Mouse (Mus musculus) lung, embryonic 14.5 days (tissue): Measurements from ENCODE around the gene Slc2a3. TPM values are rescaled to one million over a fixed set of nuclear protein-coding genes. Genes with fewer than 3 reads are reported as not detected.
"Not testable (repeated sequence)": the region's sequence is repeated elsewhere in the genome, so short reads cannot be mapped to it uniquely, and the experiment has no call there.

Experiments used
- ATAC-seq: fragments of 200-750 bp; cut with Nextera tagmentation; 2 replicates; pipeline ENCODE4 v1.8.0; 2017; ENCODE audit warnings: mild to moderate bottlenecking, moderate TSS enrichment, moderate library complexity; ENCODE audit not compliant: insufficient read depth
- DNase-seq: peaks from one replicate; pipeline ENCODE4 v3.0.0-alpha.2; 2015
- H3K27ac ChIP-seq: fragments of 300-500 bp; sonication (generic); 2 replicates; pipeline ENCODE4 v1.5.1; 2014; ENCODE audit warnings: low read depth, mild to moderate bottlenecking, moderate library complexity
- H3K27me3 ChIP-seq: fragments of 300-500 bp; sonication (generic); 2 replicates; pipeline ENCODE4 v1.6.1; 2014; ENCODE audit warnings: low read length, control low read depth; ENCODE audit not compliant: insufficient read depth
- H3K36me3 ChIP-seq: fragments of 300-500 bp; sonication (generic); 2 replicates; pipeline ENCODE4 v1.6.1; 2014; ENCODE audit warnings: control low read depth; ENCODE audit not compliant: insufficient read depth
- H3K4me1 ChIP-seq: fragments of 300-500 bp; sonication (generic); 2 replicates; pipeline ENCODE4 v1.6.1; 2014; ENCODE audit warnings: antibody characterized with exemption, control low read depth; ENCODE audit not compliant: insufficient read depth
- H3K4me2 ChIP-seq: fragments of 300-500 bp; sonication (generic); 2 replicates; pipeline ENCODE4 v1.6.1; 2014; ENCODE audit warnings: mild to moderate bottlenecking
- H3K4me3 ChIP-seq: fragments of 300-500 bp; sonication (generic); 2 replicates; pipeline ENCODE4 v1.5.1; 2014; ENCODE audit warnings: low read depth, low read length
- H3K9ac ChIP-seq: fragments of 300-500 bp; sonication (generic); 2 replicates; pipeline ENCODE4 v1.6.1; 2014
- H3K9me3 ChIP-seq: fragments of 300-500 bp; sonication (generic); 2 replicates; pipeline ENCODE4 v1.6.1; 2016; ENCODE audit warnings: low read depth, low read length, control low read depth
- CTCF ChIP-seq: IDR thresholded peaks from 2 replicates; pipeline ENCODE4 v1.5.1; 2016; ENCODE audit warnings: antibody characterized with exemption, low read depth
- WGBS: fragments of 180-500 bp; shearing (Covaris S2); extraction: QIAGEN DNeasy Blood & Tissue Kit; methylation state at CpG from one replicate; pipeline ENCODE4 v1.1.7; 2014; 5-methylcytosine and 5-hydroxymethylcytosine counted together
- polyA plus RNA-seq: library from polyadenylated mRNA; unstranded; fragments of >200 nt; fragmentation: Nextera tagmentation; extraction: Ambion mirVana; gene quantifications from 2 replicates; pipeline ENCODE4 v1.2.1, GENCODE M21; 2014

Gene Slc2a3
- polyA plus RNA-seq, 1 experiment from 2014 or later, result 8.4 TPM

DNA sequence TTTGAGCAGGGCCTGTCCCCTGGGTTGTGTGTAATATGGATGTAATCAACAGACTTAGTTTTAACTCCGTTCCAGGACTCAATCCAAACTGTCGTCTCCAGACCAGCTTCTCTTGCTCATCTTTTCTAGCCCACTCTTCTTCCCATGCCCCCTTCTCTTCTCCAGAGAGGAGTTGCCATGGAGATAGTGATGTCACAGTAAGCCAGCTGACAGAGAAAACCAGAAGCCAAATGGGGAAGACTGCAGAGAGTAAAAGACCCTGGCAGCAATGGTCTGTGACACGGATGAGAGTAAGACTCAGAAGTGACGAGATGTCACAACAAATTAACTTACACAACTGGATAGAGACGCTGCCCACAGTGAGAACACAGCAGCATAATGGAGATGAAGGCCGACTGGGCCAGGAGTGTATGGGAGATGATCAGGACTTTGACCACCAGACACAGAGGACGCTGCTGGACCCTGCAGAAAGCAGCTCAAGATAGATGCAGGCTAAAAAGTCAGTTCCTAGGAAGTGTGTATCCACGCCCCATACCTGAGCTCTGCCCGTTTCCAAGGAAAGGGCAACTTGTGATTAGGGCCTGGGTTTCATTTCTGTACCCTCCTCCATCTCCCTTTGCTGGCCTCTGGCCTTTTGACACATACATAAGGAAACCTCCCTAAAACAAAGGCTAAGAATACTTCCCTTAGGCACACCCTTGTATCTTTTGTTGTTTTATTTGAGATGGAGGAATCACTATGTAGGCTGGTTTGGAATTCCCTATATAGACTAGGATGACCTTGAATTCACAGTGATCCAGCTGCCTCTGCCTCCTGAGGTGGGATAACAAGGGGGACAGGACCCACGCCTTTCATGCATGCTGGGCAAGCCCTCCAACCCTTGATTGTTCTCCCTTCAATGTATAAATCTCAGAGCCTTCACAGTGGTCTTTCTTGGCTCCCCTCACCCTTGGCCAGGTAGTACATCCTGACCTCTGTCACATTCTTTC is 31.4 kb downstream of the Slc2a3 start:
- Histone ChIP-seq H3K4me1 (no peaks in the 10 kb centered on the region; the same call in 1 of the 2 replicates), H3K36me3 (no peaks in the 10 kb centered on the region), H3K4me2 (no peak overlapping the region), H3K27ac (no peak overlapping the region), H3K27me3 (no peaks in the 10 kb centered on the region), H3K9me3 (no peaks in the 10 kb centered on the region), H3K9ac (no peak overlapping the region), H3K4me3 (no peak overlapping the region)
- DNase-seq, result no peak
- WGBS, result 62% methylated on average over 10 of the region's 10 CpGs
- TF ChIP-seq CTCF, result no peak
- ATAC-seq, result no peak

DNA sequence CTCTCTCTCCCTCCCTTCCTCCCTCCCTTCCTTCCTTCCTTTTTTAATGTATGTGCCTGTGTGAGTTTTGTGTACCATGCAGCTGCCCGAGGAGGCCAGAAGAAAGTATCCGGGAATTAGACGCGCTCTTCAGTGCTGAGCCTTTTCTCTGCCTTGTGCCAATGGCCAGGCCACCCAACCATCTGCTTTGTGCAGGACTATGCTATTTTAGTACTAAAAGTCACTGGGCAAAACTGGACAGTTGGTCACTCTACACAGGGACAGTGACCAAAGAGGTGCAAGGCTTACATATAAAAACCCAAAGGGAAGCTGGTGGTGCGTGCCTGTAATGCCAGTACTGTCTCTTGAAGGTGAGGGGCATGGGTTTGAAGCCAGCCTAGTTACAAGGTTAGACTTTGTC is 33.2 kb downstream of the Slc2a3 start:
- WGBS, result 78% methylated on average over 5 of the region's 5 CpGs
- TF ChIP-seq CTCF, result no peak
- H3K9ac ChIP-seq, result no peak overlapping the region

DNA sequence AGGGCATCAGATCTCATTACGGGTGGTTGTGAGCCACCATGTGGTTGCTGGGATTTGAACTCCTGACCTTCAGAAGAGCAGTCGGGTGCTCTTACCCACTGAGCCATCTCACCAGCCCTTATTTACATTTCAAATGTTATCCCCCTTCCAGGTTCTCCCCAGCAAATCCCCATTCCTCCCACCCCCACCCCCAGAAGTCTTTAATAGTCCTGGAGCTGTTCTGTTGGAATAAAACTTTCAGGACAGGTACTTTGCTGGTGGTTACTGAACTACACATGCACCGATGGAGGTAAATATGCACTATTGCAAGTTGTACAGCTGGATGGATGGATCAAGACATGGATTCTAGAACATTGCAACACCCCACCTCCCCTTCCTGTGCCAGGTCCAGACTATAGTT is 34.4 kb downstream of the Slc2a3 start:
- not testable (repeated sequence) for H3K27ac ChIP-seq, H3K36me3 ChIP-seq, H3K4me1 ChIP-seq, DNase-seq, H3K9ac ChIP-seq, ATAC-seq, H3K9me3 ChIP-seq, H3K27me3 ChIP-seq, H3K4me2 ChIP-seq, H3K4me3 ChIP-seq
- 46% methylated on average over 3 of the region's 3 CpGs for WGBS

More for the DNA sequence above, 33.2 kb downstream of the Slc2a3 start:
- H3K27me3 ChIP-seq, result no peaks in the 10 kb centered on the region
- ATAC-seq (no peak), DNase-seq (no peak)
- no peaks in the 10 kb centered on the region for H3K9me3 ChIP-seq
- H3K4me1 ChIP-seq, result no peaks in the 10 kb centered on the region; the same call in 1 of the 2 replicates
- H3K27ac ChIP-seq, result no peak overlapping the region
- H3K4me3 ChIP-seq, result no peak overlapping the region
- no peaks in the 10 kb centered on the region for H3K36me3 ChIP-seq
- no peak overlapping the region for H3K4me2 ChIP-seq

- 19% methylated on average over 5 of the region's 5 CpGs for WGBS
- DNase-seq (peak; percentile 34), ATAC-seq (no peak)
- Histone ChIP-seq H3K27ac (no peak overlapping the region), H3K9me3 (no peaks in the 10 kb centered on the region), H3K9ac (no peak overlapping the region), H3K27me3 (no peaks in the 10 kb centered on the region), H3K4me2 (no peak overlapping the region), H3K4me1 (no peaks in the 10 kb centered on the region; the same call in 1 of the 2 replicates), H3K36me3 (no peaks in the 10 kb centered on the region), H3K4me3 (no peak overlapping the region)
- no peak for TF ChIP-seq CTCF
These were observed 35.1 kb downstream of the Slc2a3 start for GRCm38 (mm10) chr6:122766145-122766968.

- Histone ChIP-seq H3K9me3 (no peaks in the 10 kb centered on the region), H3K9ac (no peak overlapping the region), H3K4me1 (no peaks in the 10 kb centered on the region; the same call in 1 of the 2 replicates), H3K4me2 (peak overlapping the region; percentile 94), H3K27me3 (no peaks in the 10 kb centered on the region), H3K4me3 (peak overlapping the region; percentile 43), H3K27ac (no peak overlapping the region), H3K36me3 (no peaks in the 10 kb centered on the region)
- 10% methylated on average over 9 of the region's 9 CpGs for WGBS
- DNase-seq, result no peak
- ATAC-seq, result no peak
- no peak for TF ChIP-seq CTCF
These were observed 36.0 kb downstream of the Slc2a3 start for GRCm38 (mm10) chr6:122765298-122765956.

- peak overlapping the region; percentile 21 for H3K9ac ChIP-seq
- H3K4me2 ChIP-seq, result peak overlapping the region; percentile 94
- H3K4me3 ChIP-seq, result peak overlapping the region; percentile 43
- TF ChIP-seq CTCF, result no peak
- WGBS, result under 1% methylated on average over 56 of the region's 56 CpGs
- H3K27me3 ChIP-seq, result no peaks in the 10 kb centered on the region
- no peaks in the 10 kb centered on the region for H3K9me3 ChIP-seq
- ATAC-seq (peak; percentile 68), DNase-seq (peak; percentile 69)
- H3K4me1 ChIP-seq, result no peaks in the 10 kb centered on the region; the same call in 1 of the 2 replicates
- no peaks in the 10 kb centered on the region for H3K36me3 ChIP-seq
- no peak overlapping the region for H3K27ac ChIP-seq
These were observed 36.8 kb downstream of the Slc2a3 start for GRCm38 (mm10) chr6:122764446-122765297.
